Mouse (Mus musculus) forebrain, postnatal 0 days (tissue): Measurements from ENCODE around the gene Cnih4. TPM values are rescaled to one million over a fixed set of nuclear protein-coding genes. Genes with fewer than 3 reads are reported as not detected.

Source experiments
- ATAC-seq: fragments of 200-750 bp; cut with Nextera tagmentation; 2 replicates; pipeline ENCODE4 v1.8.0; 2017; ENCODE audit warnings: mild to moderate bottlenecking, moderate library complexity
- DNase-seq: peaks from one replicate; pipeline ENCODE4 v3.0.0-alpha.2; 2015
- H3K27ac ChIP-seq: fragments of 300-500 bp; sonication (generic); 2 replicates; pipeline ENCODE4 v1.5.1; 2014; ENCODE audit warnings: low read depth, mild to moderate bottlenecking, antibody characterized with exemption, low read length, moderate library complexity, mixed read lengths
- H3K27me3 ChIP-seq: fragments of 300-500 bp; sonication (generic); 2 replicates; pipeline ENCODE4 v1.6.1; 2014; ENCODE audit warnings: mild to moderate bottlenecking, low read length, mixed read lengths; ENCODE audit not compliant: insufficient read depth
- H3K36me3 ChIP-seq: fragments of 300-500 bp; sonication (generic); 2 replicates; pipeline ENCODE4 v1.6.1; 2014; ENCODE audit warnings: mild to moderate bottlenecking, moderate library complexity; ENCODE audit not compliant: insufficient read depth
- H3K4me1 ChIP-seq: fragments of 300-500 bp; sonication (generic); 2 replicates; pipeline ENCODE4 v1.6.1; 2014; ENCODE audit warnings: antibody characterized with exemption; ENCODE audit not compliant: insufficient read depth
- H3K4me2 ChIP-seq: fragments of 300-500 bp; sonication (generic); 2 replicates; pipeline ENCODE4 v1.6.1; 2014; ENCODE audit warnings: low read depth, mild to moderate bottlenecking, moderate library complexity
- H3K4me3 ChIP-seq: fragments of 300-500 bp; sonication (generic); 2 replicates; pipeline ENCODE4 v1.5.1; 2014; ENCODE audit warnings: low read depth, low read length, mixed read lengths
- H3K9ac ChIP-seq: fragments of 300-500 bp; sonication (generic); 2 replicates; pipeline ENCODE4 v1.6.1; 2014; ENCODE audit warnings: mild to moderate bottlenecking
- H3K9me3 ChIP-seq: fragments of 300-500 bp; sonication (generic); 2 replicates; pipeline ENCODE4 v1.6.1; 2016; ENCODE audit warnings: low read length
- CTCF ChIP-seq: sonication (generic); IDR thresholded peaks from 2 replicates; pipeline ENCODE4 v1.5.1; 2016; ENCODE audit warnings: antibody characterized with exemption, control low read depth, low read depth
- WGBS: fragments of 180-500 bp; shearing (Covaris S2); extraction: QIAGEN DNeasy Blood & Tissue Kit; methylation state at CpG from one replicate; pipeline ENCODE4 v1.1.7; 2014; 5-methylcytosine and 5-hydroxymethylcytosine counted together
- polyA plus RNA-seq: library from polyadenylated mRNA; unstranded; fragments of >200 nt; fragmentation: Nextera tagmentation; extraction: Ambion mirVana; gene quantifications from 2 replicates; pipeline ENCODE4 v1.2.1, GENCODE M21; 2015
- total RNA-seq: library from RNA; depleted of rRNA; stranded (reverse); fragments of >200 nt; gene quantifications from 2 replicates; pipeline ENCODE4 v1.2.3, GENCODE M21; 2014; rRNA removed

The Cnih4 gene
- total and polyA plus RNA-seq, 2 experiments from 2014 or later: 27.1 to 49.4 TPM

DNA sequence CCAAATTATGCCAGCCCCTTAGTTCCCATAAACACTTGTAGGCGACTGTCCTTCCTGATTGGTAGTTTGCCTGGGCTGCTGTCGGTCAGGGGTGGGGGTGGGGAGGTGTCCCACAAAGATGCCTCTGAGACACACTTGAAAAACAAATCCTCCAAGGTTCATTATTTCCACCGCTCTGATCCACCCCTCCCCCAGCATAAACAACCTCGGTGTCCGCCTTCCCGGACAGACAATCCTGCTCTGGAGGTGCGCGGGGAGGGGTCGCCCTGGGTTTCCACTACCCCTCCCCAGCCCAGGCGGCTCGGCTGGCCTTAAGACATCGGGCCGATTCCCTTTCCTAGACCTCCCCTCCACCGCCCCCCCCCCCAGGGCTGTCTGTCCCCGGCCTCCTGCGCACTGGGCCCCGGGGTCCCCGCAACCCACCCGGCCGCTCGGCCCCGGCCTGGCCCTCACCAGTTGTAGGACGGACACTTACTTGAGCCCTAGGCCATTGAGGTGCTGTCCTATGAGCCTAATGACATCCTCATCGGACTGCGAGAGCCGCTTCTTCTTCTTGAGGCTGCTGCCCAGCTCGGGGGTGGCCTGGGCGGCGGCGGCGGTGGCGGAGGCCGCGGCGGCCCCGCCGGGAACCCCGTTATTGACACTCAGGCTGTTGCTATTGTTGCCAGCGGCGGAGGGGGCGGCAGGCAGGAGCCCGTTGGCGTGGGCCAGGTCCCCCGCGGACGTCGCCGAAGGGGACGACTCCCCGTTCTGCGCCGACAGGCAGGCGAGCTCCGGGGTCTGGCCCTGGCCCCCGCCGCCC lies 66.3 kb downstream of the Cnih4 start:
- DNase-seq (peak; percentile 35), ATAC-seq (peak; percentile 10)
- Histone ChIP-seq H3K4me2 (peak overlapping the region; percentile 87), H3K27me3 (no peaks in the 10 kb centered on the region), H3K27ac (peak overlapping the region; percentile 91), H3K36me3 (peaks cover 8% of the 10 kb centered on the region; the same call in 1 of the 2 replicates), H3K9ac (peak overlapping the region; percentile 94), H3K4me1 (peaks cover 8% of the 10 kb centered on the region; the same call in 1 of the 2 replicates), H3K4me3 (peak overlapping the region; percentile 99), H3K9me3 (no peaks in the 10 kb centered on the region)
- TF ChIP-seq CTCF: no peak
- WGBS: 1% methylated on average over 51 of the region's 56 CpGs

DNA sequence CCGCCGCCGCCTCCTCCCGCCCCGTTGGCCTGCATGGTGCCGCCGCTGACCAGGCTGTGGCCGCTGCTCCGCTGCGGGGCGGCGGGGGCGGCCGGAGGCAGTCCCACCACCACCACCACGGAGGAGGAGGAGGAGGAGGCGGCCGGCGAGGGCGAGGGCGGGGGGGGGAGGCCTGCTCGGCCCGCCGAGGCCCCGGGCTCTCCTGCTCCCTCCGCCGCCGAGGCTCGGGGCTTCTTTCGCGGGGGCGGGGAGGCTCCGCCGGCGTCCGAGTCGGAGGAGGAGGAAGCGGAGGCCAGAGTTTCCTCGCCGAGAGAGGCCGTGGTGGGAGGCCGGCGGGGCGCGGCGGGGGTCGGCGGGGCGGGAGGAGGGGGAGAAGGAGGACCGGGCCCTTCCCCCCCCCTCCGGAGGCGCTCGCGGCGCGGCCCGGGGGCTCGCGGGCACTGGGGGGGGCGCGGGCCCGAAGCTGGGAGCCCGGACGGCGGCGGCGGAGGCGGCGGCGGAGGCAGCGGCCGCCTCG lies 67.0 kb downstream of the Cnih4 start:
- Histone ChIP-seq H3K9ac (peak overlapping the region; percentile 94), H3K9me3 (no peaks in the 10 kb centered on the region), H3K27ac (peak overlapping the region; percentile 91), H3K4me2 (peak overlapping the region; percentile 87), H3K4me1 (peaks cover 8% of the 10 kb centered on the region; the same call in 1 of the 2 replicates), H3K4me3 (peak overlapping the region; percentile 99), H3K27me3 (no peaks in the 10 kb centered on the region), H3K36me3 (peaks cover 5% of the 10 kb centered on the region; the same call in 1 of the 2 replicates)
- TF ChIP-seq CTCF: no peak
- ATAC-seq (peak; percentile 50), DNase-seq (peak; percentile 25)
- 8% methylated on average over 11 of the region's 72 CpGs for WGBS

DNA sequence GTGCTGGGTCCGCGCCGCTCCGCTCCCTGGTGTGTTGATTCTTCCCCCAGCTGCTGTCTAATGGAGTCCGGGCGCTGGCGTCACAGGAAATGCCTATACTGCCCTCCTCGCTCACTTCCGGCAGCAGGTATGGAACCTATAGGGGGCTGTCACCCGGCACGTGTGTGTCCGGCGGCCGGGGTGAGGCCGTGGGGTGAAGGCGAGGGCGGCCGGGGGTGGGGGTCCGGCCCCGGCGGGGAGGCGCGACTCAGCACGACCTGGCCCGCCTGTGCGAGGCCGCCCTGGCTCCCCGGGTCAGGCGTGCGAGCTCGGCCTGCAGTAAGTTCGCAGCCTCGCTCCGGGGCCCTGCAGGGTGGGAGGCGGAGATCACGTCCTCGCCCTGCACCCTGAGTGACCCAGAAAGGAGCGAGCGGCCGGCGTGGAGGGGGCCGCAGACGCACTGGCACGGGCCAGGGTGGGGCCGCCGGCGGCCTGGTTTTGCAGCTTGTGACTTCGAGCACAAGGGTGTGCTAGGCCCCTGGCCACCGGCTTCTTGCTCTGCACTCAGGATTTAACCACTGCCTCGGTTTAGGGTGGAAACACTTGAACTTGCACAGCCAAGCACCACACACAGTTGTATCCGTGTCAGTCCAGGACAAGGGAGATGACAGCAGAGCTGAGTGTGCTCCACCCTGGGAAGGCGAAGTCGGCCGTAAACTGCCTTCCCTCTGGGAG lies 67.6 kb downstream of the Cnih4 start, which contains the start of gene Wdr26:
TSS of gene Wdr26 (minus strand) at position 82 of the 714 bp plus-strand sequence.
- no peaks in the 10 kb centered on the region; the same call in 1 of the 2 replicates for H3K36me3 ChIP-seq
- DNase-seq (peak; percentile 88), ATAC-seq (peak; percentile 96)
- peak within 1 kb of the TSS; percentile 99 for H3K4me3 ChIP-seq
- no peaks in the 10 kb centered on the region for H3K27me3 ChIP-seq
- WGBS: 5% methylated on average over 44 of the region's 54 CpGs
- peak within 1 kb of the TSS; percentile 94 for H3K9ac ChIP-seq
- peak within 1 kb of the TSS; percentile 87 for H3K4me2 ChIP-seq
- no peaks in the 10 kb centered on the region for H3K9me3 ChIP-seq
- peak; percentile 38; the same call in 1 of the 2 replicates for TF ChIP-seq CTCF
- peaks cover 8% of the 10 kb centered on the region; the same call in 1 of the 2 replicates for H3K4me1 ChIP-seq
- peak within 1 kb of the TSS; percentile 91 for H3K27ac ChIP-seq

DNA sequence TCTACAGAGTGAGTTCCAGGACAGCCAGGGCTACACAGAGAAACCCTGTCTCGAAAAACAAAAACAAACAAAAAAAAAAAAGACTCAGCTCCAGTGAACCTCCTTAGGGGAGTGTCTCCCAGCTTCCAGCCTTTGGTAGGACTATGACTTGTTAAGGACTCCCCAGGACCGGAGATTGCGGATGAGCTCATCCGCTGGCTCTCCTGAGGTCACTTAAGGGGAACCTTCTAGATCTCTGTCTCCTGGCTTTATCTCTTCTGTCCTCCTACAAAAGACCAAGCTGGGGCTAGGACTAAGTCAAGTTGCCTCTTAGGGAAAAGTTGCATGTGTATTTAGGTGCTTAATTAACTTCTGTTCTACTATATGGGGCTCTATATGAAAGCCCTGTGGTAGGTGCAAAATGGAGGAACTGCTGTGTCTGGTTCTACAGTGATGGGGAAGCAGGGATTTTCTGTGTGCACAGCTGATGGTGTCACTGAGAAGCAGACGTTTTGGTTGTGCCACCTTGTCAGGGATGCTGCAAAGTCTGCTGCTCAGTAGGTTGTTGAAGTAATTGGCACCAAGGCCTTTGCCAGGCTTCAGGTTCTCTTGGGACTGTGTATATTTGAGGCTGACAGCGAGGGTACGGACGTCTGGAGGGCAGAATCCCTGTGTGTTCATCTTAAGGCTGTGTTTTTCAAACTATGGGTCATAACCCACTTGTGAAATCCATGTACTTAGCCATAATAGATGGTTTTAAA lies 70.0 kb downstream of the Cnih4 start:
- Histone ChIP-seq H3K4me3 (no peak overlapping the region), H3K36me3 (no peaks in the 10 kb centered on the region), H3K27ac (no peak overlapping the region), H3K9ac (no peak overlapping the region), H3K4me2 (no peak overlapping the region), H3K27me3 (no peaks in the 10 kb centered on the region), H3K4me1 (peaks cover 8% of the 10 kb centered on the region; the same call in 1 of the 2 replicates), H3K9me3 (no peaks in the 10 kb centered on the region)
- 83% methylated on average over 8 of the region's 8 CpGs for WGBS
- no peak for ATAC-seq
- DNase-seq: no peak
- no peak for TF ChIP-seq CTCF

DNA sequence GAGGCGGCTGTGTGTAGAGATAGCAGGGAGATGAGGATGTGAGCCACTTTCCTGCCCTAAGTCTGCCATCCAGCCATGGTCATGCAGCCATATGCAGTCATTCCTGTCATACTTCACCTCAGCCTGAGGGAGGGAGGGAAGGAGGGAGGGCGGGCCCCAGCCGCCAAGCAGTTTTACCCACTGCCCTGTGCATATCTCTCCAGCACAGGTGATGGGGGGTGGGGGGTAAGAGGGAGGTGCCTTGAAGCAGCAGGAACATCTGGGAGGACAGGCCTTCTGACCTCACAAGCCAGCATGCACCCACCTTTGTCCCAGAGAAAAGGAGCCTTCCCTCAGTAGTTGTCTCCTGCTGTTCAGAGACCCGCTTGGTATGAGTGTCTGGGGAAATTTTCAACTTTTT lies 71.8 kb downstream of the Cnih4 start:
- Histone ChIP-seq H3K9me3 (no peaks in the 10 kb centered on the region), H3K4me2 (no peak overlapping the region), H3K4me1 (peaks cover 8% of the 10 kb centered on the region; the same call in 1 of the 2 replicates), H3K27me3 (no peaks in the 10 kb centered on the region), H3K36me3 (no peaks in the 10 kb centered on the region), H3K27ac (no peak overlapping the region), H3K4me3 (no peak overlapping the region), H3K9ac (no peak overlapping the region)
- no peak for TF ChIP-seq CTCF
- ATAC-seq (no peak), DNase-seq (no peak)
- WGBS: 50% methylated on average over 4 of the region's 4 CpGs

Other genes with a start within 250 kb of the Cnih4 start
- gene Pycr2, start 240.4 kb upstream of the Cnih4 start, total RNA-seq: 64.2 and 81.2 TPM in 2 replicates
- 68.4 and 70.5 TPM in 2 replicates for gene Pycr2, start 240.4 kb upstream of the Cnih4 start, polyA plus RNA-seq
- not detected in 2 replicates for gene Lefty1, start 209.7 kb upstream of the Cnih4 start, total RNA-seq
- 0.33 and 0.35 TPM in 2 replicates for gene Lefty1, start 209.7 kb upstream of the Cnih4 start, polyA plus RNA-seq
- 1.3 and 3.2 TPM in 2 replicates for gene Tmem63a, start 202.3 kb upstream of the Cnih4 start, total RNA-seq
- gene Tmem63a, start 202.3 kb upstream of the Cnih4 start, polyA plus RNA-seq: 1.8 and 2.1 TPM in 2 replicates
- 10.2 and 13.9 TPM in 2 replicates for gene Ephx1, start 123.8 kb upstream of the Cnih4 start, total RNA-seq
- gene Ephx1, start 123.8 kb upstream of the Cnih4 start, polyA plus RNA-seq: 10.4 and 10.5 TPM in 2 replicates
- gene 9130409I23Rik, start 93.5 kb upstream of the Cnih4 start, total RNA-seq: not detected in 2 replicates
- gene 9130409I23Rik, start 93.5 kb upstream of the Cnih4 start, polyA plus RNA-seq: 0.08 TPM in 1 of 2 replicates, not detected in the other
- gene Nvl, start 489 bp upstream of the Cnih4 start, total RNA-seq: 32.1 and 39.7 TPM in 2 replicates
- 17.0 and 25.2 TPM in 2 replicates for gene Nvl, start 489 bp upstream of the Cnih4 start, polyA plus RNA-seq
- 51.5 and 55.6 TPM in 2 replicates for gene Wdr26, start 67.3 kb downstream of the Cnih4 start, total RNA-seq
- gene Wdr26, start 67.3 kb downstream of the Cnih4 start, polyA plus RNA-seq: 26.1 and 43.0 TPM in 2 replicates
- gene Cnih3, start 207.9 kb downstream of the Cnih4 start, total RNA-seq: 62.4 and 80.8 TPM in 2 replicates
- 31.1 and 49.3 TPM in 2 replicates for gene Cnih3, start 207.9 kb downstream of the Cnih4 start, polyA plus RNA-seq